Mouse (Mus musculus) MEL (cell line): ENCODE data around the gene Mxra8.

Experiments
- BHLHE40 ChIP-seq: IDR thresholded peaks from 2 replicates; pipeline ENCODE4 v1.6.1; 2012; ENCODE audit warnings: low read depth, mild to moderate bottlenecking, inconsistent platforms, low read length, improper control_type of control experiment, borderline replicate concordance
- ELF1 ChIP-seq: IDR thresholded peaks from 2 replicates; pipeline ENCODE4 v1.6.1; 2014; ENCODE audit warnings: low read depth, mild to moderate bottlenecking, inconsistent platforms, low read length, improper control_type of control experiment, moderate library complexity
- MAX ChIP-seq: IDR thresholded peaks from 2 replicates; pipeline ENCODE4 v1.6.1; 2011; ENCODE audit warnings: low read length, improper control_type of control experiment
- NELFE ChIP-seq: IDR thresholded peaks from 2 replicates; pipeline ENCODE4 v1.6.1; 2011; ENCODE audit warnings: low read depth, low read length, improper control_type of control experiment
- SIN3A ChIP-seq: IDR thresholded peaks from 2 replicates; pipeline ENCODE4 v1.6.1; 2012; ENCODE audit warnings: low read length, improper control_type of control experiment, inconsistent platforms
- USF1 ChIP-seq: IDR thresholded peaks from 2 replicates; pipeline ENCODE4 v1.6.1; 2014; ENCODE audit warnings: low read depth, mild to moderate bottlenecking, inconsistent platforms, low read length, improper control_type of control experiment, moderate library complexity

DNA sequence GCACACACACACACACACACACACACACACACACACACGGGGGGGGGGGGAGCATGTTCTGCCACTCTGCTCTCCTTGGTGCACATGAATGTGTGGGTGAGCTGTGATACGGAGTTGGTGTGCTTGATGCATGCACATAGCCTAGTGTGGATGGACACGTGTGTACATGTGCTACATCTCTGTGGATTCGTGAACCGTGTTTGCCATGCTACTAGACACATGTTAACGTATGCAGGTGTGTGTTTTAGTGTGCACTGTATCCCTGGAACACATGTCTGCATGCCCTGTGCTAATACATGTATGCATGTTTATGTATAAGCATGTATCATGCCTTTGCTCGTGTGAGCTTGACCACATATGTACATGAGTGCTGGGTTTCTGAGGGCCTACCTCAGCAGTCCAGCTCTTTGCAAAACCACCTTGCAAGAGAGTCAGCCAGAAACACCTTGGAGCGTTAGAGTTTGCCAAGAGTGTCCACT lies 53.8 kb downstream of the Mxra8 start:
- TF ChIP-seq USF1 = no peak
- TF ChIP-seq SIN3A = no peak
- TF ChIP-seq NELFE = no peak
- no peak for TF ChIP-seq ELF1
- TF ChIP-seq BHLHE40 = no peak
- TF ChIP-seq MAX = peak; percentile 38; the same call in 1 of the 2 replicates
